Mouse (Mus musculus) testis, adult 2 months (tissue): Measurements from ENCODE around the gene Slc11a1. TPM values are rescaled to one million over a fixed set of nuclear protein-coding genes. Genes with fewer than 3 reads are reported as not detected.

Experiments
- H3K27ac ChIP-seq: fragments of 200-500 bp; 2 replicates; pipeline ENCODE4 v1.5.1; 2012; ENCODE audit warnings: low read depth, low read length; ENCODE audit not compliant: control insufficient read depth, insufficient read depth
- H3K27me3 ChIP-seq: fragments of 200-500 bp; 2 replicates; pipeline ENCODE4 v1.6.1; 2012; ENCODE audit warnings: mild to moderate bottlenecking, low read length, moderate library complexity; ENCODE audit not compliant: control insufficient read depth, insufficient read depth
- H3K36me3 ChIP-seq: fragments of 200-500 bp; 2 replicates; pipeline ENCODE4 v1.6.1; 2012; ENCODE audit warnings: mild to moderate bottlenecking, low read length; ENCODE audit not compliant: control insufficient read depth, insufficient read depth
- H3K4me1 ChIP-seq: fragments of 200-500 bp; 2 replicates; pipeline ENCODE4 v1.6.1; 2012; ENCODE audit warnings: low read length; ENCODE audit not compliant: control insufficient read depth, insufficient read depth
- H3K4me3 ChIP-seq: fragments of 200-500 bp; 2 replicates; pipeline ENCODE4 v1.5.1; 2012; ENCODE audit warnings: low read depth, mild to moderate bottlenecking, low read length, moderate library complexity, mixed read lengths; ENCODE audit not compliant: control insufficient read depth
- CTCF ChIP-seq: fragments of 200-500 bp; IDR thresholded peaks from 2 replicates; pipeline ENCODE4 v1.5.1; 2012; ENCODE audit warnings: low read depth, mild to moderate bottlenecking, inconsistent platforms, low read length, moderate library complexity; ENCODE audit not compliant: control insufficient read depth, insufficient read depth, insufficient replicate concordance
- POLR2A ChIP-seq: fragments of 200-500 bp; IDR thresholded peaks from 2 replicates; pipeline ENCODE4 v1.6.1; 2012; ENCODE audit warnings: low read depth, mild to moderate bottlenecking, inconsistent platforms, low read length, moderate library complexity; ENCODE audit not compliant: control insufficient read depth
- polyA plus RNA-seq: library from polyadenylated mRNA; depleted of rRNA; stranded (reverse); fragments of >200 nt; gene quantifications from 2 replicates; pipeline ENCODE4 v1.2.3, GENCODE M21; 2012

The Slc11a1 gene
- polyA plus RNA-seq, 1 experiment = 3.1 TPM

DNA sequence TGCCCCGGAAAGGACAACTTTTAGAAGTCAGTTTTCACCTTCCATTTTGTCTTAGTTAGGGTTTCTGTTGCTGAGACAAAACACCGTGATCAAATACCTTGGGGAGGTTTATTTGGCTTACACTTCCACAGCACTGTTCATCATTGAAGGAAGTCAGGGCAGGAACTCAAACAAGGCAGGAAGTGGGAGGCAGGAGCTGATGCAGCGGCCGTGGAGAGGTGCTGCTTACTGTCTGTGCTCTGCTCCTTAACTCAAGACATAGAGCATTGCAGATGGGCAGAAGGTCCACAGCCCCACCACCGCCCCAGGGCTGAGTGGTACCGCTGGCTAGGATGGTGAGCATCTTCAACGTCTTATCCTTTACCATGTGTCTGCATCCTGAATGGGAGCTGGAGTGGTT, 33.1 kb upstream of the Slc11a1 start:
- TF ChIP-seq CTCF = no peak
- TF ChIP-seq POLR2A = no peak
- H3K27me3 ChIP-seq = no peaks in the 10 kb centered on the region
- H3K4me1 ChIP-seq = peaks cover 6% of the 10 kb centered on the region
- H3K36me3 ChIP-seq = no peaks in the 10 kb centered on the region
- no peak overlapping the region for H3K27ac ChIP-seq
- no peak overlapping the region for H3K4me3 ChIP-seq

GRCm38 (mm10) chr1:74342308-74342707, 32.7 kb upstream of the Slc11a1 start:
- no peak overlapping the region for H3K27ac ChIP-seq

DNA sequence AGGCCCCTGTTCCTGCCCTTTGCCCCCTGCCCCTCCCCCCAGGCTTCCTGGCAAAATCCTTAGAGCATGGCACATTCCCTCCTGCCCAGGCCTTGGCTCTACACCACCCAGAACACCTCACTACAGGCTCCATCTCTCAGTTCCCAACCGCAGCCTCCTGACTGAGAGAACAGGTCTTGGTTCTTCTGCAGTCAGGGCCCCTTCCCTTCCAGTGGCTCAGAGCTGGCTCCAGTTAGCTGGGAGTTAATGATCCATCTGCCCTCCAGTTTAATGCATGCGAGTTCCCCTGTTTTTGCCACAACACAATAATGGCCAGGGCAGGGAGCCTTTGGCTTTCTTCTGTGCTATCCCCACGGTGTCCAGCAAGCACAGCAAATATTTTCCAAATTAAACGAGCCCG, 31.8 kb upstream of the Slc11a1 start:
- Histone ChIP-seq H3K36me3 (no peaks in the 10 kb centered on the region), H3K27me3 (no peaks in the 10 kb centered on the region), H3K4me1 (peaks cover 2% of the 10 kb centered on the region), H3K27ac (no peak overlapping the region), H3K4me3 (no peak overlapping the region)
- TF ChIP-seq CTCF (no peak), POLR2A (no peak)

More at GRCm38 (mm10) chr1:74342308-74342707, 32.7 kb upstream of the Slc11a1 start:
- Histone ChIP-seq H3K36me3 (no peaks in the 10 kb centered on the region), H3K4me3 (no peak overlapping the region), H3K27me3 (no peaks in the 10 kb centered on the region), H3K4me1 (peaks cover 4% of the 10 kb centered on the region)
- no peak for TF ChIP-seq CTCF
- TF ChIP-seq POLR2A = no peak

- no peak overlapping the region for H3K27ac ChIP-seq
- TF ChIP-seq CTCF (no peak), POLR2A (no peak)
- peaks cover 2% of the 10 kb centered on the region for H3K4me1 ChIP-seq
- H3K4me3 ChIP-seq = no peak overlapping the region
- no peaks in the 10 kb centered on the region for H3K27me3 ChIP-seq
- no peaks in the 10 kb centered on the region for H3K36me3 ChIP-seq
Measured at GRCm38 (mm10) chr1:74344163-74344916, 30.7 kb upstream of the Slc11a1 start.

- TF ChIP-seq POLR2A = no peak
- TF ChIP-seq CTCF = no peak
- Histone ChIP-seq H3K27ac (no peak overlapping the region), H3K36me3 (no peaks in the 10 kb centered on the region), H3K4me1 (no peaks in the 10 kb centered on the region), H3K27me3 (no peaks in the 10 kb centered on the region), H3K4me3 (peak overlapping the region; percentile 70)
Measured at GRCm38 (mm10) chr1:74351185-74351769, 23.7 kb upstream of the Slc11a1 start.

- Histone ChIP-seq H3K4me3 (peak overlapping the region; percentile 70), H3K27me3 (no peaks in the 10 kb centered on the region), H3K27ac (no peak overlapping the region; the same call in 1 of the 2 replicates), H3K4me1 (no peaks in the 10 kb centered on the region), H3K36me3 (no peaks in the 10 kb centered on the region)
- no peak for TF ChIP-seq POLR2A
- no peak for TF ChIP-seq CTCF
Measured at GRCm38 (mm10) chr1:74352532-74353096, 22.4 kb upstream of the Slc11a1 start.

DNA sequence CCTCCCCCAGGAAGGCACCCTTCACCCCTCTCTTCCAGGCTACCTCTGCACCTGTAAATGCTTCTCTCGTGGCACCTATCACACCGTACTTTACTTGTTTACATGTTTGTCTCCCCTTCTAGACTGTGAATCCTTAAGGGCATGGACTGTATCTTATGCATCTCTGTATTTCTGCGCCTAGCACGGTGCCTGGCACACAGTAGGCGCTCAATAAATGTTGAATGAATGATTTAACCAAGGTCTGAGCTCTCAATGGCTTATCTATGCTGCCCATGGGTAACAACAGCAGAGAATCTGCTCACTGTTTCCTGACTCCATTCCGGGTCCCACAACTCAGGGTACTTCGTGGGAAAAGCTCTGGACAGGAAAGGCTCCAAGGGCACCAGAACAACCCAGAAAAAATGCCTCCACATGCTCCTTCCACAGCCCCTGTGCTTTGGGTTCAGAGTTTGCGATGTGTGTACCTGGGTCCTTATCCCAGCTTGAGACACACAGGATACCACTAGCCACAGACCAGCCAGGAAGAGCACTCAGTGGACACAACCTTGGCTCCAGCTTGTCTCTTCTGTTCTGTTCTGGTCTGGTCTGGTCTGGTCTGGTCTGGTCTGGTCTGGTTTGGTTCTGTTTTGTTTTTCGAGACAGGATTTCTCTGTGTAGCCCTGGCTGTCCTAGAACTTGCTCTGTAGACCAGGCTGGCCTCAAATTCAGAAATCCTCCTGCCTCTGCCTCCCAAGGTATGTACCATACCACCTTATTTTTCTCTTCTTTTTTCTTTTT, 21.4 kb upstream of the Slc11a1 start:
- Histone ChIP-seq H3K4me1 (no peaks in the 10 kb centered on the region), H3K36me3 (no peaks in the 10 kb centered on the region), H3K4me3 (no peak overlapping the region), H3K27me3 (no peaks in the 10 kb centered on the region), H3K27ac (no peak overlapping the region)
- no peak for TF ChIP-seq CTCF
- TF ChIP-seq POLR2A = no peak
